Mouse (Mus musculus) G1E (cell line): ENCODE measurements around the gene Slc44a2. TPM values are rescaled to one million over a fixed set of nuclear protein-coding genes. Genes with fewer than 3 reads are reported as not detected.

Source experiments
- ATAC-seq: 2 replicates; pipeline ENCODE4 v1.8.0; 2016; ENCODE audit warnings: mild to moderate bottlenecking; ENCODE audit not compliant: insufficient number of reproducible peaks, poor library complexity, low FRiP score, severe bottlenecking; ENCODE audit errors: extremely low read depth
- DNase-seq: peaks from one replicate; pipeline ENCODE4 v3.0.0; 2012; ENCODE audit warnings: low spot score
- H3K27me3 ChIP-seq: 2 replicates; pipeline ENCODE4 v1.6.1; 2012; ENCODE audit warnings: mild to moderate bottlenecking, low read length, inconsistent platforms; ENCODE audit not compliant: insufficient read depth
- H3K36me3 ChIP-seq: replicated peaks from 2 replicates; pipeline ENCODE3; 2012; ENCODE audit warnings: mild to moderate bottlenecking, inconsistent platforms
- H3K4me1 ChIP-seq: 2 replicates; pipeline ENCODE4 v1.6.1; 2012; ENCODE audit warnings: low read depth, low read length, inconsistent platforms, mixed read lengths; ENCODE audit not compliant: insufficient read depth
- H3K4me3 ChIP-seq: 2 replicates; pipeline ENCODE4 v1.5.1; 2012; ENCODE audit warnings: low read depth, mild to moderate bottlenecking, inconsistent platforms, low read length, moderate library complexity, mixed read lengths
- H3K9me3 ChIP-seq: replicated peaks from 2 replicates; pipeline ENCODE4 v1.6.1; 2012; ENCODE audit warnings: inconsistent platforms
- CTCF ChIP-seq: IDR thresholded peaks from 2 replicates; pipeline ENCODE4 v1.5.1; 2012; ENCODE audit warnings: low read depth, low read length, inconsistent platforms, mixed read lengths
- GATA1 ChIP-seq: IDR thresholded peaks from 2 replicates; pipeline ENCODE4 v1.6.1; 2012; ENCODE audit warnings: borderline replicate concordance, low read length, inconsistent platforms, mixed read lengths
- GATA2 ChIP-seq: IDR thresholded peaks from 2 replicates; pipeline ENCODE4 v1.6.1; 2012; ENCODE audit warnings: low read depth, low read length, inconsistent platforms, borderline replicate concordance
- POLR2AphosphoS5 ChIP-seq: IDR thresholded peaks from 2 replicates; pipeline ENCODE4 v1.6.1; 2012; ENCODE audit warnings: low read depth, low read length, inconsistent platforms; ENCODE audit not compliant: insufficient replicate concordance
- TAL1 ChIP-seq: conservative IDR thresholded peaks from 2 replicates; pipeline ENCODE4 v1.6.1; 2012; ENCODE audit warnings: low read depth, low read length, inconsistent platforms, mixed read lengths
- polyA plus RNA-seq: library from polyadenylated mRNA; stranded (reverse); fragments of >175 nt; gene quantifications from 2 replicates; pipeline ENCODE4 v1.2.3, GENCODE M21; 2012
- total RNA-seq, 2 experiments: library from RNA; stranded (forward) in 1 of 2; stranded (reverse) in 1 of 2; fragments of 200-1000 nt in 1 of 2; fragments of >200 nt in 1 of 2; fragmentation: Nextera tagmentation in 1 of 2; gene quantifications; 2 replicates each; pipeline ENCODE4 v1.2.3; 2014 to 2017

The Slc44a2 gene
- total and polyA plus RNA-seq, 3 experiments: 35.7 to 52.7 (median 45.4) TPM

- TF ChIP-seq GATA2 (no peak), TAL1 (no peak), GATA1 (no peak), CTCF (no peak), POLR2AphosphoS5 (no peak; the same call in 1 of the 2 replicates)
- Histone ChIP-seq H3K4me1 (peaks cover 62% of the 10 kb centered on the region), H3K27me3 (no peaks in the 10 kb centered on the region), H3K36me3 (peaks cover 99% of the 10 kb centered on the region), H3K9me3 (no peaks in the 10 kb centered on the region), H3K4me3 (no peak overlapping the region)
- DNase-seq: no peak
- no peak for ATAC-seq
Measured at GRCm38 (mm10) chr9:21275727-21276126, 44.8 kb upstream of the Slc44a2 start.

- DNase-seq (no peak), ATAC-seq (no peak)
- H3K4me1 ChIP-seq: peaks cover 62% of the 10 kb centered on the region
- H3K36me3 ChIP-seq: peaks cover 99% of the 10 kb centered on the region
- TF ChIP-seq GATA1: no peak
- TF ChIP-seq GATA2: no peak
- no peak for TF ChIP-seq TAL1
- H3K9me3 ChIP-seq: no peaks in the 10 kb centered on the region
- no peak overlapping the region for H3K4me3 ChIP-seq
- H3K27me3 ChIP-seq: no peaks in the 10 kb centered on the region
Measured at GRCm38 (mm10) chr9:21276307-21276706, 44.2 kb upstream of the Slc44a2 start.

- H3K4me1 ChIP-seq: peaks cover 53% of the 10 kb centered on the region
- peaks cover 99% of the 10 kb centered on the region for H3K36me3 ChIP-seq
- no peak for TF ChIP-seq POLR2AphosphoS5
- no peak for TF ChIP-seq TAL1
- no peak for TF ChIP-seq GATA1
- no peak for TF ChIP-seq CTCF
- TF ChIP-seq GATA2: no peak
- DNase-seq (no peak), ATAC-seq (no peak)
- no peak overlapping the region for H3K4me3 ChIP-seq
- no peaks in the 10 kb centered on the region for H3K27me3 ChIP-seq
- no peaks in the 10 kb centered on the region for H3K9me3 ChIP-seq
Measured at GRCm38 (mm10) chr9:21277776-21278175, 42.7 kb upstream of the Slc44a2 start.

- no peak for TF ChIP-seq CTCF
- TF ChIP-seq GATA2: no peak
- no peak for TF ChIP-seq GATA1
- ATAC-seq (no peak), DNase-seq (no peak)
- H3K9me3 ChIP-seq: no peaks in the 10 kb centered on the region
- H3K36me3 ChIP-seq: peaks cover 83% of the 10 kb centered on the region
- no peak overlapping the region for H3K4me3 ChIP-seq
- H3K4me1 ChIP-seq: peaks cover 37% of the 10 kb centered on the region
- H3K27me3 ChIP-seq: no peaks in the 10 kb centered on the region
Measured at GRCm38 (mm10) chr9:21283591-21283990, 36.9 kb upstream of the Slc44a2 start.

- Histone ChIP-seq H3K4me3 (no peak overlapping the region), H3K36me3 (peaks cover 83% of the 10 kb centered on the region), H3K4me1 (peaks cover 39% of the 10 kb centered on the region), H3K27me3 (no peaks in the 10 kb centered on the region), H3K9me3 (no peaks in the 10 kb centered on the region)
- TF ChIP-seq CTCF (no peak), GATA1 (no peak), TAL1 (no peak)
- ATAC-seq (no peak), DNase-seq (no peak)
Measured at GRCm38 (mm10) chr9:21283994-21284393, 36.5 kb upstream of the Slc44a2 start.

GRCm38 (mm10) chr9:21286753-21287152, 33.7 kb upstream of the Slc44a2 start:
- ATAC-seq: no peak
- no peaks in the 10 kb centered on the region for H3K27me3 ChIP-seq
- TF ChIP-seq GATA1 (no peak), POLR2AphosphoS5 (no peak), GATA2 (no peak), TAL1 (no peak), CTCF (no peak)
- no peaks in the 10 kb centered on the region for H3K9me3 ChIP-seq
- DNase-seq: no peak
- peak overlapping the region; percentile 87 for H3K4me3 ChIP-seq
- peaks cover 47% of the 10 kb centered on the region for H3K4me1 ChIP-seq
- H3K36me3 ChIP-seq: peaks cover 61% of the 10 kb centered on the region

GRCm38 (mm10) chr9:21287571-21288402, 32.7 kb upstream of the Slc44a2 start, which contains the start of gene Kri1:
Gene Kri1, minus strand, starts transcription at chr9:21287969.
- H3K27me3 ChIP-seq: no peaks in the 10 kb centered on the region
- H3K4me1 ChIP-seq: peaks cover 52% of the 10 kb centered on the region
- no peaks in the 10 kb centered on the region for H3K9me3 ChIP-seq
- H3K4me3 ChIP-seq: peak within 1 kb of the TSS; percentile 87
- ATAC-seq: peak; percentile 75
- peak; percentile 95 for DNase-seq
- H3K36me3 ChIP-seq: peaks cover 50% of the 10 kb centered on the region
- TF ChIP-seq GATA2 (no peak), POLR2AphosphoS5 (0 out of 2 replicates have a peak, but pooled peaks have one; percentile 63)
